Mouse (Mus musculus) kidney, postnatal 10 days (tissue): ENCODE measurements around the gene Gm21985.
"Not testable (repeated sequence)": the region's sequence is repeated elsewhere in the genome, so short reads cannot be mapped to it uniquely, and the experiment has no call there.

Experiments
- DNase-seq: peaks from one replicate; pipeline ENCODE4 v3.0.0; 2021; ENCODE audit warnings: mixed read lengths

Gm21985 gene

GRCm38 (mm10) chr2:112393958-112394357 lies 127.8 kb downstream of the Gm21985 start:
- DNase-seq: no peak

- no peak for DNase-seq
Measured at GRCm38 (mm10) chr2:112396649-112397048, 130.5 kb downstream of the Gm21985 start.

- DNase-seq: no peak
Measured at GRCm38 (mm10) chr2:112407030-112407429, 140.9 kb downstream of the Gm21985 start.

- DNase-seq: no peak
Measured at GRCm38 (mm10) chr2:112425308-112425707, 159.2 kb downstream of the Gm21985 start.

GRCm38 (mm10) chr2:112428534-112428933 lies 162.4 kb downstream of the Gm21985 start:
- not testable (repeated sequence) for DNase-seq

GRCm38 (mm10) chr2:112429665-112430064 lies 163.6 kb downstream of the Gm21985 start:
- DNase-seq: no peak

- DNase-seq: no peak
Measured at GRCm38 (mm10) chr2:112430403-112430802, 164.3 kb downstream of the Gm21985 start.

- no peak for DNase-seq
Measured at GRCm38 (mm10) chr2:112432523-112432922, 166.4 kb downstream of the Gm21985 start.

- peak; percentile 7 for DNase-seq
Measured at GRCm38 (mm10) chr2:112433359-112433758, 167.2 kb downstream of the Gm21985 start.

GRCm38 (mm10) chr2:112436292-112436691 lies 170.2 kb downstream of the Gm21985 start:
- DNase-seq: no peak

- DNase-seq: no peak
Measured at GRCm38 (mm10) chr2:112437589-112437988, 171.5 kb downstream of the Gm21985 start.

GRCm38 (mm10) chr2:112443491-112443890 lies 177.4 kb downstream of the Gm21985 start:
- DNase-seq: no peak

- no peak for DNase-seq
Measured at GRCm38 (mm10) chr2:112445511-112445910, 179.4 kb downstream of the Gm21985 start.

GRCm38 (mm10) chr2:112448046-112448445 lies 181.9 kb downstream of the Gm21985 start:
- DNase-seq: not testable (repeated sequence)

GRCm38 (mm10) chr2:112448510-112449059 lies 182.5 kb downstream of the Gm21985 start:
- DNase-seq: no peak

GRCm38 (mm10) chr2:112449597-112450296 lies 183.6 kb downstream of the Gm21985 start:
- DNase-seq: peak; percentile 51

- not testable (repeated sequence) for DNase-seq
Measured at GRCm38 (mm10) chr2:112452513-112452912, 186.4 kb downstream of the Gm21985 start.

- DNase-seq: no peak
Measured at GRCm38 (mm10) chr2:112454125-112454861, 188.2 kb downstream of the Gm21985 start.

- peak; percentile 99 for DNase-seq
Measured at GRCm38 (mm10) chr2:112454862-112455564, 188.9 kb downstream of the Gm21985 start, which contains the start of gene Emc7. TSS of gene Emc7 (plus strand) at chr2:112454997.
